Comparison of ENCODE assay signal across 22 mouse cellular contexts in the genomic region with DNA sequence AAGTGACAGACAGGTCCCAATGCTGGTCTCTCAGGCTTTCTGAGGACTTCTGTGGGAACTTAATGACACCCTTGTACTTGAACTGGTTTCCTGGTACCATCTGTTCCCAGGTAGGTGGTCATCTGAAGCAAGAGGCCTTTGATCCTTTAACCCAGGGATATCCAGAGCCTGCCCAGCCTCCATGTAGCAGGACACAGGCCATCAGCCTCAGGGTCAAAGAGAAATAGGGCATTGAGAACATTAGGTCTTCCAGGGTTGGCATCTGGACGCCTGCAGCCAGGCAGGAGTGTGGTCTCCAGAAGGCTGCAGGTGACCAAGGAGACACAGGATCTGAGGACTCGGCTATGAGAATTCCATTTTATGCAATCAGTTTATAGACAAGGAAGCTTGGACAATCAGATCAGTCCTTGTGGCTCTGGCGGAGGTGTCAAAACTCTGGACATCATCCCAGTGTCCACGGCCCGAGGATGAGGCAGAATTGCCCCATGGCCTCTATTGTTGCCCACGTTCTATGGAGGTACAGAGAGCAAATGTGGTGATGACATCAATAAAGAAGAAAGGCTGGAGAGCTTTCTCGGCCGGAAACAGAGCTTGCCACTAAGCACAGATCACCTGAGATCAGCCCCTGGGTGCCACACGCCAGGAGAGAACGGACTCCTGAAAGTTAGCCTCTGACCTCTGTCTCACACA. TPM values are rescaled to one million over a fixed set of nuclear protein-coding genes. Genes with fewer than 3 reads are reported as not detected.
A peak's percentile ranks its signal among the peaks of the same experiment; 100 is the strongest.
DNase-seq lines count a peak whose midpoint lies in the region; TF ChIP-seq lines count a peak whose summit lies in the region.
"Had no signal": no experiment of that assay in that cellular context is flagged by ENCODE, and none has a peak within 500 bp of the region (broad histone marks: within the 10 kb centered on the region; RNA-seq: fewer than 3 reads in every experiment).

No protein-coding gene starts in this region.

- H3K27ac ChIP-seq in layer of hippocampus, adult 2 months = peak overlapping the region; percentile 18; the same call in 1 of the 2 replicates
- peak overlapping the region; percentile 97 for H3K27ac ChIP-seq in macrophage
- H3K27ac ChIP-seq: embryonic facial prominence, embryonic 13.5 days; forebrain, embryonic 13.5 days; hindbrain, embryonic 10.5 days; hindbrain, embryonic 14.5 days had no signal

- H3K4me3 ChIP-seq in layer of hippocampus, adult 2 months = no peak overlapping the region
- no peak overlapping the region for H3K4me3 ChIP-seq in macrophage (ENCODE audit: inconsistent target)
- H3K4me3 ChIP-seq: embryonic facial prominence, embryonic 13.5 days; forebrain, embryonic 13.5 days; heart, embryonic 12.5 days; hindbrain, embryonic 10.5 days had no signal

- TF ChIP-seq CTCF in layer of hippocampus, adult 2 months (conservative IDR thresholded peaks at IDR 0.05) = no peak

- peaks cover 44% of the 10 kb centered on the region for H3K36me3 ChIP-seq in macrophage (ENCODE audit: inconsistent target)

- peak; percentile 48 for DNase-seq in kidney, adult 18-20 months
- DNase-seq in kidney, postnatal 4 days = no peak
- DNase-seq in layer of hippocampus, adult 2 months (ENCODE audit: low spot score in 2 of 2) = no peak
- no peak for DNase-seq in layer of hippocampus, postnatal 10 days (ENCODE audit: low spot score in 2 of 2)
- DNase-seq in adipocyte (ENCODE audit: low spot score) = peak; percentile 35
- DNase-seq in thymus, postnatal 14 days = no peak
- DNase-seq: adrenal gland, postnatal 10 days; B cell, adult 2 months; cerebellum, adult 11-12 months; cerebellum, adult 9-10 months; cerebellum, postnatal 25 days; forebrain, postnatal 0 days; gastrocnemius, postnatal 14 days had no signal

- 95% methylated on average over 9 of the region's 10 CpGs for WGBS in macrophage (ENCODE audit: missing documents)

- peaks cover 96% of the 10 kb centered on the region for H3K79me2 ChIP-seq in macrophage (ENCODE audit: inconsistent target)

RNA-seq across cellular contexts. Expression of a gene that starts 6.2 kb away (rescaled TPM):
- 10 to 100 TPM; 36.5 to 44.2 TPM for total RNA-seq in layer of hippocampus, adult 2 months (2021)
- 10 to 100 TPM; 36.8 to 45.2 TPM for total RNA-seq in layer of hippocampus, postnatal 10 days (2021)
- total RNA-seq in macrophage (2018; cell fraction: chromatin; rRNA removed) = not detected
- under 1 TPM in 10 of 26 experiments, not detected in 16; 0.09 to 0.43 (median 0.13) TPM for total RNA-seq in macrophage (2018; cell fraction: cytosol; rRNA removed)
- 1 to 10 TPM in 1 of 26 experiments, under 1 TPM in 2, not detected in 23; 0.35 to 1.7 (median 0.48) TPM for total RNA-seq in macrophage (2018; cell fraction: nucleus; rRNA removed)
- not detected in 3 replicates for polyA plus RNA-seq in macrophage (2018)
- total RNA-seq: forebrain, postnatal 0 days had no signal
- polyA plus RNA-seq: CD4-positive, CD25-positive, alpha-beta regulatory T cell, adult 4 months; cortical plate, adult 2 months; G1E had no signal

RNA-seq across cellular contexts. Expression of a gene that starts 23.2 kb away (rescaled TPM):
- total RNA-seq in layer of hippocampus, adult 2 months (2021) = 100 to 1,000 TPM; 216 to 232 TPM
- total RNA-seq in layer of hippocampus, postnatal 10 days (2021) = 100 to 1,000 TPM; 236 to 257 TPM
- total RNA-seq in macrophage (2018; cell fraction: chromatin; rRNA removed) = 10 to 100 TPM; 43.1 to 85.5 (median 59.3) TPM
- 100 to 1,000 TPM; 142 to 211 (median 167) TPM for total RNA-seq in macrophage (2018; cell fraction: cytosol; rRNA removed)
- 10 to 100 TPM; 35.1 to 99.4 (median 64.2) TPM for total RNA-seq in macrophage (2018; cell fraction: nucleus; rRNA removed)
- polyA plus RNA-seq in macrophage (2018) = 152 to 209 TPM (median 172 TPM) in 3 replicates

RNA-seq across cellular contexts. Expression of a gene that starts 33.7 kb away (rescaled TPM):
- total RNA-seq in layer of hippocampus, adult 2 months (2021) = 10 to 100 TPM; 25.8 to 32.0 TPM
- total RNA-seq in layer of hippocampus, postnatal 10 days (2021) = 10 to 100 TPM; 12.2 to 13.6 TPM
- 10 to 100 TPM; 13.7 to 87.4 (median 42.2) TPM for total RNA-seq in macrophage (2018; cell fraction: chromatin; rRNA removed)
- 100 to 1,000 TPM in 12 of 26 experiments, 10 to 100 TPM in 14; 30.7 to 271 (median 98.7) TPM for total RNA-seq in macrophage (2018; cell fraction: cytosol; rRNA removed)
- 100 to 1,000 TPM in 19 of 26 experiments, 10 to 100 TPM in 7; 25.3 to 303 (median 156) TPM for total RNA-seq in macrophage (2018; cell fraction: nucleus; rRNA removed)
- 4.8 to 33.5 TPM (median 23.5 TPM) in 3 replicates for polyA plus RNA-seq in macrophage (2018)

RNA-seq across cellular contexts. Expression of a gene that starts 34.6 kb away (rescaled TPM):
- total RNA-seq in layer of hippocampus, adult 2 months (2021) = 10 to 100 TPM; 43.6 to 46.9 TPM
- 10 to 100 TPM; 55.6 to 55.9 TPM for total RNA-seq in layer of hippocampus, postnatal 10 days (2021)
- 100 to 1,000 TPM in 7 of 26 experiments, 10 to 100 TPM in 19; 41.8 to 182 (median 85.4) TPM for total RNA-seq in macrophage (2018; cell fraction: chromatin; rRNA removed)
- 100 to 1,000 TPM; 103 to 247 (median 137) TPM for total RNA-seq in macrophage (2018; cell fraction: cytosol; rRNA removed)
- total RNA-seq in macrophage (2018; cell fraction: nucleus; rRNA removed) = 100 to 1,000 TPM in 25 of 26 experiments, 10 to 100 TPM in 1; 73.5 to 264 (median 143) TPM
- 165 to 276 TPM (median 174 TPM) in 3 replicates for polyA plus RNA-seq in macrophage (2018)

Comparison
In these comparisons a context has a peak if more than half of its experiments do, and no peak if none do; other contexts are left out.
1. DNase-seq: peak in kidney, adult 18-20 months (single experiment) and adipocyte (single experiment); none in kidney, postnatal 4 days (0 of 2), layer of hippocampus, adult 2 months (0 of 2), layer of hippocampus, postnatal 10 days (0 of 2) and thymus, postnatal 14 days (single experiment).